Mouse (Mus musculus) heart, adult 2 months (tissue): ENCODE measurements around the gene Taf9. TPM values are rescaled to one million over a fixed set of nuclear protein-coding genes. Genes with fewer than 3 reads are reported as not detected.

ENCODE experiments used
- DNase-seq, 2 experiments: peaks; one replicate each; pipeline ENCODE4 v3.0.0; 2021
- H3K27ac ChIP-seq: fragments of 200-600 bp; 2 replicates; pipeline ENCODE4 v1.8.1; 2022
- H3K27me3 ChIP-seq: fragments of 200-500 bp; 2 replicates; pipeline ENCODE4 v1.6.1; 2012; ENCODE audit warnings: mild to moderate bottlenecking, low read length, inconsistent platforms, mixed read lengths; ENCODE audit not compliant: control insufficient read depth, insufficient read depth
- H3K36me3 ChIP-seq: fragments of 200-500 bp; 2 replicates; pipeline ENCODE4 v1.6.1; 2012; ENCODE audit warnings: low read length, inconsistent platforms; ENCODE audit not compliant: control insufficient read depth, insufficient read depth
- H3K4me1 ChIP-seq: fragments of 200-500 bp; 2 replicates; pipeline ENCODE4 v1.6.1; 2011; ENCODE audit warnings: low read length; ENCODE audit not compliant: control insufficient read depth, insufficient read depth
- H3K4me3 ChIP-seq: fragments of 200-600 bp; 2 replicates; pipeline ENCODE4 v1.8.1; 2022
- H3K79me2 ChIP-seq: fragments of 200-500 bp; replicated peaks from 2 replicates; pipeline ENCODE4 v1.6.1; 2012; ENCODE audit warnings: mild to moderate bottlenecking, inconsistent platforms, low read length, moderate library complexity, mixed read lengths; ENCODE audit not compliant: control insufficient read depth, insufficient read depth
- H3K9ac ChIP-seq: fragments of 200-500 bp; 2 replicates; pipeline ENCODE4 v1.6.1; 2012; ENCODE audit warnings: low read depth, mild to moderate bottlenecking, control low read depth, inconsistent platforms, low read length, mixed read lengths
- CTCF ChIP-seq: fragments of 200-600 bp; IDR thresholded peaks from 2 replicates; pipeline ENCODE4 v1.8.1; 2022; ENCODE audit warnings: antibody characterized with exemption, mild to moderate bottlenecking, moderate library complexity
- EP300 ChIP-seq: fragments of 200-500 bp; IDR thresholded peaks from 2 replicates; pipeline ENCODE4 v1.6.1; 2011; ENCODE audit warnings: low read depth, low read length, control low read depth; ENCODE audit not compliant: insufficient read depth
- POLR2A ChIP-seq: fragments of 200-500 bp; IDR thresholded peaks from 2 replicates; pipeline ENCODE4 v1.6.1; 2011; ENCODE audit warnings: mild to moderate bottlenecking, low read depth, low read length, control low read depth; ENCODE audit not compliant: insufficient read depth
- WGBS: fragments of 180-500 bp; shearing (Covaris S2); methylation state at CpG from one replicate; pipeline ENCODE4 v1.1.7; 2018; 5-methylcytosine and 5-hydroxymethylcytosine counted together
- intact Hi-C: fragments of 180-260 bp; cut with DNase I; formaldehyde crosslinking; loops from one replicate; pipeline ENCODE4 v1.15.1; 2025
- polyA plus RNA-seq: library from polyadenylated mRNA; depleted of rRNA; stranded (reverse); fragments of >200 nt; gene quantifications from 2 replicates; pipeline ENCODE4 v1.2.3, GENCODE M21; 2012
- total RNA-seq, 2 experiments: library from RNA; stranded (reverse); gene quantifications; 2 replicates each; pipeline ENCODE4 v1.2.3; 2021

Gene Taf9
- total and polyA plus RNA-seq, 3 experiments = 2.2 to 9.8 (median 9.8) TPM

GRCm38 (mm10) chr13:100659864-100660456 lies 8.6 kb downstream of the Taf9 start:
- intact Hi-C loops = no loop called here
- H3K9ac ChIP-seq = no peak overlapping the region
- 44% methylated on average over 4 of the region's 4 CpGs for WGBS
- no peaks in the 10 kb centered on the region for H3K4me1 ChIP-seq
- DNase-seq = peak; percentile 33 to 45
- no peaks in the 10 kb centered on the region for H3K36me3 ChIP-seq
- H3K79me2 ChIP-seq = no peaks in the 10 kb centered on the region
- no peak overlapping the region for H3K4me3 ChIP-seq
- H3K27me3 ChIP-seq = no peaks in the 10 kb centered on the region
- TF ChIP-seq EP300 (no peak), CTCF (peak; percentile 91)
- no peak overlapping the region for H3K27ac ChIP-seq

GRCm38 (mm10) chr13:100669291-100670022 lies 18.1 kb downstream of the Taf9 start, which contains the start of gene Ccdc125:
Gene Ccdc125 (plus strand): TSS chr13:100669717.
- peak within 1 kb of the TSS; percentile 64 for H3K27ac ChIP-seq
- H3K4me1 ChIP-seq = no peaks in the 10 kb centered on the region
- H3K4me3 ChIP-seq = peak within 1 kb of the TSS; percentile 61
- no peaks in the 10 kb centered on the region for H3K36me3 ChIP-seq
- peak; percentile 45 to 47 for DNase-seq
- H3K27me3 ChIP-seq = no peaks in the 10 kb centered on the region
- intact Hi-C loops = no loop called here
- WGBS = 1% methylated on average over 44 of the region's 44 CpGs
- TF ChIP-seq EP300 = no peak
- TF ChIP-seq POLR2A = no peak
- no peak for TF ChIP-seq CTCF
- no peaks in the 10 kb centered on the region for H3K79me2 ChIP-seq
- H3K9ac ChIP-seq = peak within 1 kb of the TSS; percentile 54

- Histone ChIP-seq H3K27me3 (no peaks in the 10 kb centered on the region), H3K9ac (no peak overlapping the region), H3K79me2 (no peaks in the 10 kb centered on the region), H3K4me1 (no peaks in the 10 kb centered on the region), H3K4me3 (peak overlapping the region; percentile 61), H3K27ac (peak overlapping the region; percentile 64; the same call in 1 of the 2 replicates), H3K36me3 (no peaks in the 10 kb centered on the region)
- DNase-seq = no peak
- WGBS = 46% methylated on average over 9 of the region's 9 CpGs
- TF ChIP-seq EP300 (no peak), CTCF (no peak), POLR2A (no peak)
- intact Hi-C loops = no loop called here
Measured at GRCm38 (mm10) chr13:100670181-100670741, 18.9 kb downstream of the Taf9 start.

GRCm38 (mm10) chr13:100675936-100676635 lies 24.7 kb downstream of the Taf9 start:
- Histone ChIP-seq H3K27me3 (no peaks in the 10 kb centered on the region), H3K27ac (no peak overlapping the region), H3K4me1 (no peaks in the 10 kb centered on the region), H3K4me3 (no peak overlapping the region), H3K9ac (no peak overlapping the region), H3K36me3 (no peaks in the 10 kb centered on the region), H3K79me2 (no peaks in the 10 kb centered on the region)
- WGBS = 79% methylated on average over 15 of the region's 15 CpGs
- TF ChIP-seq EP300 (no peak), CTCF (no peak), POLR2A (no peak)
- DNase-seq = no peak
- intact Hi-C loops = no loop called here

- Histone ChIP-seq H3K79me2 (no peaks in the 10 kb centered on the region), H3K27me3 (no peaks in the 10 kb centered on the region), H3K36me3 (no peaks in the 10 kb centered on the region), H3K4me1 (no peaks in the 10 kb centered on the region), H3K27ac (no peak overlapping the region), H3K4me3 (no peak overlapping the region), H3K9ac (no peak overlapping the region)
- TF ChIP-seq EP300 = no peak
- TF ChIP-seq POLR2A = no peak
- no peak for TF ChIP-seq CTCF
- no peak for DNase-seq
- intact Hi-C loops = no loop called here
- 76% methylated on average over 8 of the region's 8 CpGs for WGBS
Measured at GRCm38 (mm10) chr13:100681615-100682014, 30.2 kb downstream of the Taf9 start.
